Mouse (Mus musculus): ENCODE measurements around the gene Crtam. TPM values are rescaled to one million over a fixed set of nuclear protein-coding genes. Genes with fewer than 3 reads are reported as not detected.
A peak's percentile ranks its signal among the peaks of the same experiment; 100 is the strongest.

Crtam gene
- total and polyA plus RNA-seq, 3 experiments = 0.04 TPM; not detected in 2

DNA sequence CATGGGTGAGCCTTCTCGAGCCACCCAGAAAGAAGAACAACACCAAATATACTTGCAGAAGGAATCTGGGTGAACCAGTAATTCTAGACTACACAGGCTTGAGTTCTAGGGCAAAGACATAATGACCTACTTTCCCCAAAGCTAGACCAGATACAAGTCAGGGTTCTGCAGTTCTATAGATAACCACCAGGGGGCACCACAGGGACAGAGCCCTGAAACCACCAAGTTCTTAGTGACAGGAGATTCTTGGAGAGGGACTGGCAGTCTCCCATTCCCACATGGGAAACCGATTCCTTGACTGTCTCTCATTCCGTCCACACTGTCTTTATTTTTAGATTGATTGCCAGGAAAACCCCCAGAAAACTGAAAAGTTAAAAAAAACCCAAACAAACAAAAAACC lies 40.2 kb upstream of the Crtam start:
- no peak overlapping the region for H3K4me3 ChIP-seq (ENCODE audit: control insufficient read depth in 1 of 2, insufficient read depth in 1 of 2, low read depth in 2 of 2, low read length in 2 of 2)
- H3K9me3 ChIP-seq (replicated peaks; ENCODE audit: insufficient read depth, low read length) = no peaks in the 10 kb centered on the region
- peak; percentile 84 for DNase-seq (ENCODE audit: low read depth, low spot score)
- H3K4me1 ChIP-seq (ENCODE audit: control insufficient read depth in 1 of 2, insufficient read depth in 2 of 2, low read length in 2 of 2) = peaks cover 3 to 13% of the 10 kb centered on the region in 2 experiments; a peak in 3 of 4 replicates
- no peak overlapping the region for H3K27ac ChIP-seq (ENCODE audit: control insufficient read depth, low read depth, low read length)
- H3K27me3 ChIP-seq (ENCODE audit: control insufficient read depth in 1 of 2, insufficient read depth in 2 of 2, low read length in 2 of 2) = no peaks in the 10 kb centered on the region
- no peak for TF ChIP-seq JUND (IDR thresholded peaks at IDR 0.05; ENCODE audit: low read depth, low read length)
- no peak for TF ChIP-seq HCFC1 (IDR thresholded peaks at IDR 0.05; ENCODE audit: low read depth, low read length)
- TF ChIP-seq SIN3A (IDR thresholded peaks at IDR 0.05; ENCODE audit: low read length) = no peak
- TF ChIP-seq ELF1 (IDR thresholded peaks at IDR 0.05; ENCODE audit: low read depth, low read length) = no peak
- TF ChIP-seq TAL1 (IDR thresholded peaks at IDR 0.05; ENCODE audit: low read length) = no peak
- no peak for TF ChIP-seq BHLHE40 (IDR thresholded peaks at IDR 0.05; ENCODE audit: borderline replicate concordance, low read depth, low read length)
- no peak for TF ChIP-seq ZMIZ1 (IDR thresholded peaks at IDR 0.05; ENCODE audit: low read depth, low read length)
- TF ChIP-seq SMC3 (IDR thresholded peaks at IDR 0.05; ENCODE audit: low read depth, low read length) = peak; percentile 99
- TF ChIP-seq ZC3H11A (IDR thresholded peaks at IDR 0.05; ENCODE audit: low read depth, low read length) = peak; percentile 99
- TF ChIP-seq USF1 (IDR thresholded peaks at IDR 0.05; ENCODE audit: low read depth, low read length) = no peak
- no peak for TF ChIP-seq MYB (IDR thresholded peaks at IDR 0.05; ENCODE audit: low read depth, low read length)
- no peak for TF ChIP-seq ZNF384 (IDR thresholded peaks at IDR 0.05; ENCODE audit: low read depth, low read length)
- no peak for TF ChIP-seq GABPA (IDR thresholded peaks at IDR 0.05; ENCODE audit: low read depth, low read length)
- TF ChIP-seq TBP (IDR thresholded peaks at IDR 0.05; ENCODE audit: low read depth, low read length) = no peak
- TF ChIP-seq NRF1 (IDR thresholded peaks at IDR 0.05; ENCODE audit: insufficient read depth, low read depth, low read length, poor library complexity, severe bottlenecking) = no peak
- no peak for TF ChIP-seq MAFK (IDR thresholded peaks at IDR 0.05; ENCODE audit: borderline replicate concordance, low read depth, low read length)
- TF ChIP-seq MAZ (IDR thresholded peaks at IDR 0.05; ENCODE audit: low read depth, low read length) = no peak
- no peak for TF ChIP-seq ZKSCAN1 (IDR thresholded peaks at IDR 0.05; ENCODE audit: low read depth, low read length)
- TF ChIP-seq CHD1 (IDR thresholded peaks at IDR 0.05; ENCODE audit: low read depth, low read length) = no peak
- no peak for TF ChIP-seq POLR2AphosphoS5 (IDR thresholded peaks at IDR 0.05; ENCODE audit: borderline replicate concordance, low read depth, low read length)
- TF ChIP-seq TCF12 (IDR thresholded peaks at IDR 0.05; ENCODE audit: low read depth, low read length) = no peak
- no peak for TF ChIP-seq MYC (IDR thresholded peaks at IDR 0.05; ENCODE audit: low read depth, low read length)
- TF ChIP-seq POLR2AphosphoS2 (IDR thresholded peaks at IDR 0.05; ENCODE audit: low read length) = no peak
- TF ChIP-seq UBTF (IDR thresholded peaks at IDR 0.05; ENCODE audit: borderline replicate concordance, insufficient read depth, low read depth, low read length) = no peak
- no peak for TF ChIP-seq POLR2A (IDR thresholded peaks at IDR 0.05; ENCODE audit: control insufficient read depth in 1 of 2, insufficient read depth in 1 of 2, low read depth in 1 of 2, low read length in 2 of 2, poor library complexity in 1 of 2)
- TF ChIP-seq MXI1 (IDR thresholded peaks at IDR 0.05; ENCODE audit: low read depth, low read length) = no peak
- no peak for TF ChIP-seq MEF2A (IDR thresholded peaks at IDR 0.05; ENCODE audit: extremely low read depth, insufficient replicate concordance, low read depth, low read length, poor library complexity, severe bottlenecking)
- no peak for TF ChIP-seq E2F4 (IDR thresholded peaks at IDR 0.05; ENCODE audit: borderline replicate concordance, low read depth, low read length)
- no peak for TF ChIP-seq USF2 (IDR thresholded peaks at IDR 0.05; ENCODE audit: borderline replicate concordance in 1 of 2, insufficient read depth in 1 of 2, low read depth in 1 of 2, low read length in 2 of 2)
- TF ChIP-seq EP300 (IDR thresholded peaks at IDR 0.05; ENCODE audit: low read depth in 1 of 2, low read length in 2 of 2) = no peak
- peak; percentile 81 to 89 (median 84) for TF ChIP-seq CTCF (IDR thresholded peaks at IDR 0.05 in 2 of 3, conservative IDR thresholded peaks at IDR 0.05 in 1 of 3; ENCODE audit: control insufficient read depth in 1 of 3, insufficient read depth in 1 of 3, low read depth in 2 of 3, low read length in 3 of 3, poor library complexity in 1 of 3, severe bottlenecking in 1 of 3)
- TF ChIP-seq RAD21 (IDR thresholded peaks at IDR 0.05; ENCODE audit: low read depth, low read length) = peak; percentile 87
- TF ChIP-seq ETS1 (IDR thresholded peaks at IDR 0.05; ENCODE audit: low read depth, low read length) = no peak
- TF ChIP-seq RCOR1 (IDR thresholded peaks at IDR 0.05; ENCODE audit: low read depth, low read length) = no peak
- no peaks in the 10 kb centered on the region for H3K79me2 ChIP-seq (ENCODE audit: control insufficient read depth, insufficient read depth, low read length, poor library complexity)
- no peak overlapping the region for H3K9ac ChIP-seq (ENCODE audit: control insufficient read depth, low read depth, low read length, poor library complexity, severe bottlenecking)
- H3K36me3 ChIP-seq (ENCODE audit: control insufficient read depth in 1 of 2, insufficient read depth in 2 of 2, low read length in 2 of 2) = peaks cover 2 to 12% of the 10 kb centered on the region in 2 experiments; a peak in 3 of 4 replicates
